Mouse (Mus musculus) myocyte (in vitro differentiated cells): ENCODE measurements around the gene Nsmce1. TPM values are rescaled to one million over a fixed set of nuclear protein-coding genes. Genes with fewer than 3 reads are reported as not detected.

Experiments used
- H3K27me3 ChIP-seq: one replicate; pipeline ENCODE4 v1.6.1; 2011; ENCODE audit not compliant: control insufficient read depth, insufficient read depth, insufficient read length
- H3K36me3 ChIP-seq: one replicate; pipeline ENCODE4 v1.6.1; 2011; ENCODE audit not compliant: control insufficient read depth, insufficient read depth
- H3K4me2 ChIP-seq: one replicate; pipeline ENCODE4 v1.6.1; 2011; ENCODE audit warnings: low read depth, control low read depth
- H3K4me3 ChIP-seq: one replicate; pipeline ENCODE4 v1.5.1; 2011; ENCODE audit warnings: mild to moderate bottlenecking, control low read depth, moderate library complexity
- H3K79me2 ChIP-seq: one replicate; pipeline ENCODE4 v1.6.1; 2011; ENCODE audit not compliant: control insufficient read depth, insufficient read depth
- H3ac ChIP-seq: one replicate; pipeline ENCODE4 v1.6.1; 2011; ENCODE audit not compliant: control insufficient read depth, insufficient read length
- E2F4 ChIP-seq: IDR thresholded peaks from one replicate; pipeline ENCODE4 v1.6.1; 2011; ENCODE audit warnings: mild to moderate bottlenecking, control low read depth, moderate library complexity; ENCODE audit not compliant: insufficient read depth
- MAX ChIP-seq: IDR thresholded peaks from one replicate; pipeline ENCODE4 v1.6.1; 2011; ENCODE audit warnings: low read depth, mild to moderate bottlenecking, control low read depth
- MYOD1 ChIP-seq, 3 experiments: IDR thresholded peaks; one replicate each; pipeline ENCODE4 v1.6.1; 2011; ENCODE audit warnings: control low read depth in 2 of 3, low read depth in 2 of 3, mild to moderate bottlenecking in 2 of 3, moderate library complexity in 1 of 3; ENCODE audit not compliant: insufficient read length in 2 of 3, control insufficient read depth in 1 of 3
- MYOG ChIP-seq, 3 experiments: IDR thresholded peaks; one replicate each; pipeline ENCODE4 v1.6.1; 2011; ENCODE audit warnings: control low read depth in 2 of 3, low read depth in 2 of 3, mild to moderate bottlenecking in 2 of 3; ENCODE audit not compliant: insufficient read length in 2 of 3, control insufficient read depth in 1 of 3, insufficient read depth in 1 of 3
- POLR2A ChIP-seq: IDR thresholded peaks from one replicate; pipeline ENCODE4 v1.6.1; 2011; ENCODE audit warnings: low read depth, mild to moderate bottlenecking, control low read depth, moderate library complexity; ENCODE audit not compliant: insufficient read length
- POLR2AphosphoS2 ChIP-seq: IDR thresholded peaks from one replicate; pipeline ENCODE4 v1.6.1; 2011; ENCODE audit warnings: low read depth, control low read depth; ENCODE audit not compliant: insufficient read length
- REST ChIP-seq: IDR thresholded peaks from one replicate; pipeline ENCODE4 v1.6.1; 2011; ENCODE audit warnings: mild to moderate bottlenecking, control low read depth, moderate library complexity; ENCODE audit not compliant: insufficient read depth, insufficient read length
- SRF ChIP-seq: IDR thresholded peaks from one replicate; pipeline ENCODE4 v1.6.1; 2011; ENCODE audit warnings: low read depth; ENCODE audit not compliant: control insufficient read depth, insufficient read length
- TCF12 ChIP-seq: IDR thresholded peaks from one replicate; pipeline ENCODE4 v1.6.1; 2011; ENCODE audit warnings: mild to moderate bottlenecking, control low read depth; ENCODE audit not compliant: poor library complexity, insufficient read depth, severe bottlenecking
- TCF3 ChIP-seq: IDR thresholded peaks from one replicate; pipeline ENCODE4 v1.6.1; 2011; ENCODE audit warnings: low read depth, control low read depth; ENCODE audit not compliant: insufficient read length
- USF1 ChIP-seq: IDR thresholded peaks from one replicate; pipeline ENCODE4 v1.6.1; 2011; ENCODE audit warnings: low read depth, mild to moderate bottlenecking, control low read depth, moderate library complexity
- polyA plus RNA-seq: library from polyadenylated mRNA; unstranded; fragments of >200 nt; fragmentation: generic; extraction: Trizol; gene quantifications from one replicate; pipeline ENCODE4 v1.2.1, GENCODE M21; 2012; ENCODE audit warnings: missing spikeins

Gene Nsmce1
- 78.3 TPM for polyA plus RNA-seq

DNA sequence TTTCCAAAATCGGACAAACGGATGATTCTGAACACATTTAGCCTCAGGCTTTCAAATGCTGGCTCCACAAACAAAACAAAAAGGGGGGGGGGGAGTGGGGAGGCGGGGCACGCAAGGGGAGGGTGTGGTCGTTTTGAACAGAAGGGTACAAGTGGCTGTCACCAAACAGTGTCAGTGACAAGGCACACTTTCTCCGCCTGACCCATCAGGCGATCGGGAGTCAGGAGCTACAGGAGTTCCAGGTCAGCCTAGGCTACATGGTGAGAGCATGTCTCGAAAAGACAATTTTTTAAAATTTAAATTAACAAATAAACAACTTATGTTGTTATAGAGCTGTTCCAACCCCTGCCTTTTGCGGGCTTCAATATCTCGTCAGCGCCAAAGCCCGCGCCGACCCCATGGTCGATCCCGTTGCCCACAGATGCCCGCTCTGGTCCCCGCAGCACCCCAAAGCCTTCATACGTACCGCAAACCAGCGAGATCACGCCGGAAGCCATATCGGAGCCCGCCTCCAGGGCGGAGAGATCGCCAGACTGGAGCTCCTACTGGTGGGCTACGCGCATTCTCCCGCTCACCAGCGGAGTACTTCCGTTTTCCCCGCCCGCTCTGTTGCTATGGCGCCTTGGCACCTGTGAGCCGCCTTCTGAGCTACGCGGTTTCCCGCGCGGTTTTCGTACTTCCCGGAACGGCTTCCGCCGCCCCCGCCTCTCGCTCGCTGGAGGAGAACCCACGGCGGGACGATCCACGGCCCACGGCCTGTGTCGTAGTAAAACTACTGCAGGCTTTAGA lies at the start of gene Nsmce1:
Gene Nsmce1, minus strand, starts transcription at position 650 of the 789 bp plus-strand sequence.
- Histone ChIP-seq H3K79me2 (no peaks in the 10 kb centered on the region), H3K27me3 (no peaks in the 10 kb centered on the region), H3ac (peak within 1 kb of the TSS; percentile 22), H3K4me3 (peak within 1 kb of the TSS; percentile 58), H3K4me2 (peak within 1 kb of the TSS; percentile 95), H3K36me3 (no peaks in the 10 kb centered on the region)
- peak in 1 of 3 experiments; percentile 61 for TF ChIP-seq MYOG (IDR thresholded peaks at IDR 0.05; ENCODE audit: control insufficient read depth in 1 of 3, insufficient read depth in 1 of 3, insufficient read length in 2 of 3, low read depth in 2 of 3)
- no peak for TF ChIP-seq MAX
- TF ChIP-seq REST = no peak
- no peak for TF ChIP-seq E2F4
- no peak for TF ChIP-seq TCF3
- TF ChIP-seq POLR2A = peak; percentile 70
- peak; percentile 49 for TF ChIP-seq POLR2AphosphoS2
- peak in 2 of 3 experiments; percentile 54 to 72 for TF ChIP-seq MYOD1 (IDR thresholded peaks at IDR 0.05; ENCODE audit: control insufficient read depth in 1 of 3, insufficient read length in 2 of 3, low read depth in 2 of 3)

DNA sequence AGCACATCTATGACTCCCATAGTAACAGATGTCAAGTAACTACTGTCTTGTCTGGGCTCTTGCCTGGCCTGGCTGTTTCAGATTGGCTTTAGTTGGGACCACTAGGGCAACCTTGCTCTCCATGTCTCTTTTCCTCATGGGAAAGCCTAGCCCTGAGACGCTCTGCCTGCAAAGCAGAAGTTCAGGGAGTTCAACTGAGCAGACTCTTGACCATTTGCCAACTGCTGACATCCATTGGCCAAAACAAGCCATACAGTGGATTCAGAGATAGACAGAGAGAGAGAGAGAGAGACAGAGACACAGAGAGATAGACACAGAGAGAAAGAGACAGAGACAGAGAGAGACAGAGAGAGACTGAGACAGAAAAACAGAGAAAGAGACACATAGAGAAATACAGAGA lies 49.6 kb upstream of the Nsmce1 start:
- no peak for TF ChIP-seq TCF3
- TF ChIP-seq POLR2A = no peak
- H3ac ChIP-seq = no peak overlapping the region
- H3K27me3 ChIP-seq = no peaks in the 10 kb centered on the region
- no peaks in the 10 kb centered on the region for H3K36me3 ChIP-seq
- no peak overlapping the region for H3K4me2 ChIP-seq
- no peaks in the 10 kb centered on the region for H3K79me2 ChIP-seq
- H3K4me3 ChIP-seq = no peak overlapping the region

- H3K27me3 ChIP-seq = no peaks in the 10 kb centered on the region
- peak overlapping the region; percentile 53 for H3K4me2 ChIP-seq
- TF ChIP-seq E2F4 (no peak), MYOD1 (IDR thresholded peaks at IDR 0.05; ENCODE audit: control insufficient read depth in 1 of 3, insufficient read length in 2 of 3, low read depth in 2 of 3) (no peak), TCF12 (no peak)
- H3K79me2 ChIP-seq = no peaks in the 10 kb centered on the region
- H3K4me3 ChIP-seq = no peak overlapping the region
- no peak overlapping the region for H3ac ChIP-seq
- H3K36me3 ChIP-seq = no peaks in the 10 kb centered on the region
Measured at GRCm38 (mm10) chr7:125539351-125539750, 48.0 kb upstream of the Nsmce1 start.

DNA sequence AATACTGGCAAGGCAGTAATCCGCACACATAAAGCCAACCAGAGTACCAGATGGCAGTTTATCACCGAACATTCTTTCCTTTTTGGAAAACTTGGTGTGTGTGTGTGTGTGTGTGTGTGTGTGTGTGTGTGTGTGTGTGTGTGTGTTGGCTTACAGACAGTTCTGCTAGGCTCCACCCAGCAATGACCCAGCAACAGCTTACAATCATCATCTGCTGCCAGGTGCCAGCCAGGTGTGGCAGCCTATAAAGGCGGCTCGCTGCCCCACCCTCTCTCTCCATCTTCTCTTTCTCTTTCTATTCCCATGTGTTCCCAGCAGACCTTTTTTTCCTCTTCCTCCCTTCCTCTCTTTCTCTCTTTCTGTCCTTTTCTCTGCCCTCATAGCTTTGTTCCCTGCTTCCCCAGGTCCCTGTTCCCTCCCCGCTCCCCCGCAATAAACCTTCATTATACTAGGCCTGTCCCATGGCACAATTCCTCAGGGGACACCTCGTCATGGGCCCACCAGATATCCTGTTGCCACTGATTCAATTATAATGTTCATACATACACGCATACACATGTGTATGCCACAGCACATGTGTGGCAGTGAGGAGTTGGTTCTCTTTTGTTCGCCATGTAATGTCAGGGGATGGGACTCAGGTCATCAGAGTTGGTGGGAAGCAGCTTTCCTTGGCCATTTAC lies 36.6 kb upstream of the Nsmce1 start:
- Histone ChIP-seq H3ac (no peak overlapping the region), H3K4me2 (no peak overlapping the region), H3K36me3 (no peaks in the 10 kb centered on the region), H3K79me2 (no peaks in the 10 kb centered on the region), H3K4me3 (no peak overlapping the region), H3K27me3 (no peaks in the 10 kb centered on the region)
- TF ChIP-seq MAX = no peak
- no peak for TF ChIP-seq MYOD1 (IDR thresholded peaks at IDR 0.05; ENCODE audit: control insufficient read depth in 1 of 3, insufficient read length in 2 of 3, low read depth in 2 of 3)
- TF ChIP-seq POLR2AphosphoS2 = no peak
- no peak for TF ChIP-seq MYOG (IDR thresholded peaks at IDR 0.05; ENCODE audit: control insufficient read depth in 1 of 3, insufficient read depth in 1 of 3, insufficient read length in 2 of 3, low read depth in 2 of 3)

DNA sequence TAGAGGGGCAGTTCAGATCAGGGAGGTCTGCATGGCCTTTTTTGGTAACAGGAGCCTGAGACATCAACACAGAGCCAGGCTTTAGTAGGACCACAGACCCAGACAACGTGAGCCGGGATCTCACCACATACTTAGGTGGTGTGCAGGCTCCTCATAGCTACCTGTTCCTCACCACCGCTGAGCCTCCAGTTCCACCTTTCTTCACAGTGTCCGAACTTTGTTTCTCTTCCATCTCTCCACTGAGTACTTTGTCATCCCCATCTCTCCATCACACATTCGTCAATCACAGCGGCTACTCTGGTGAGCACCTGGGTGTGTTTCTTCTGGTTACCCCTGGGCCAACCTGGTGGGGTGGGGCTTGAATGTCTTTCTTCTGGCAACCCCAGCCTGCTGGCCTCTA lies 35.8 kb upstream of the Nsmce1 start:
- no peak overlapping the region for H3ac ChIP-seq
- H3K36me3 ChIP-seq = no peaks in the 10 kb centered on the region
- H3K4me3 ChIP-seq = no peak overlapping the region
- no peaks in the 10 kb centered on the region for H3K27me3 ChIP-seq
- H3K79me2 ChIP-seq = no peaks in the 10 kb centered on the region
- TF ChIP-seq SRF = no peak
- H3K4me2 ChIP-seq = no peak overlapping the region

- Histone ChIP-seq H3K4me3 (no peak overlapping the region), H3K4me2 (no peak overlapping the region)
Measured at GRCm38 (mm10) chr7:125523051-125523450, 31.7 kb upstream of the Nsmce1 start.

More at GRCm38 (mm10) chr7:125523051-125523450, 31.7 kb upstream of the Nsmce1 start:
- no peak overlapping the region for H3ac ChIP-seq
- no peaks in the 10 kb centered on the region for H3K27me3 ChIP-seq
- no peaks in the 10 kb centered on the region for H3K36me3 ChIP-seq
- H3K79me2 ChIP-seq = no peaks in the 10 kb centered on the region
- TF ChIP-seq E2F4 (no peak), MYOG (IDR thresholded peaks at IDR 0.05; ENCODE audit: control insufficient read depth in 1 of 3, insufficient read depth in 1 of 3, insufficient read length in 2 of 3, low read depth in 2 of 3) (no peak), REST (no peak), POLR2A (no peak), SRF (no peak), TCF3 (no peak), USF1 (no peak), TCF12 (no peak)
